Mouse (Mus musculus): Measurements from ENCODE around the gene Bola1.
A peak's percentile ranks its signal among the peaks of the same experiment; 100 is the strongest.
"Not testable (repeated sequence)": the region's sequence is repeated elsewhere in the genome, so short reads cannot be mapped to it uniquely, and the experiment has no call there.

Bola1 gene

GRCm38 (mm10) chr3:96219661-96220130, at the start of gene Bola1, which contains the start of gene Hist2h2ab:
Gene Bola1, minus strand, starts transcription at chr3:96219709.
Gene Hist2h2ab, plus strand, starts transcription at chr3:96219865.
- peak; percentile 65 for DNase-seq

GRCm38 (mm10) chr3:96268776-96269378, 49.4 kb upstream of the Bola1 start:
- DNase-seq: not testable (repeated sequence)

- peak; percentile 64 for DNase-seq
Observed at GRCm38 (mm10) chr3:96268051-96268775, 48.7 kb upstream of the Bola1 start, which contains the start of gene Hist2h3b. Gene Hist2h3b, plus strand, starts transcription at chr3:96268654.

GRCm38 (mm10) chr3:96267541-96267940, 48.0 kb upstream of the Bola1 start:
- no peak for DNase-seq

- DNase-seq: no peak
Observed at GRCm38 (mm10) chr3:96266132-96266710, 46.7 kb upstream of the Bola1 start.

GRCm38 (mm10) chr3:96264404-96264949, 45.0 kb upstream of the Bola1 start:
- DNase-seq: no peak

- DNase-seq: peak; percentile 30
Observed at GRCm38 (mm10) chr3:96263558-96264403, 44.3 kb upstream of the Bola1 start.

- peak; percentile 89 for DNase-seq
Observed at GRCm38 (mm10) chr3:96262979-96263550, 43.6 kb upstream of the Bola1 start, which contains the start of gene Hist2h4. Gene Hist2h4, minus strand, starts transcription at chr3:96263311.

- peak; percentile 58 for DNase-seq
Observed at GRCm38 (mm10) chr3:96262216-96262875, 42.8 kb upstream of the Bola1 start.

- DNase-seq: no peak
Observed at GRCm38 (mm10) chr3:96261623-96262022, 42.1 kb upstream of the Bola1 start.

GRCm38 (mm10) chr3:96260220-96260619, 40.7 kb upstream of the Bola1 start:
- DNase-seq: no peak

GRCm38 (mm10) chr3:96257190-96257589, 37.7 kb upstream of the Bola1 start:
- DNase-seq: no peak

- DNase-seq: no peak
Observed at GRCm38 (mm10) chr3:96255926-96256593, 36.6 kb upstream of the Bola1 start.

GRCm38 (mm10) chr3:96254683-96255355, 35.3 kb upstream of the Bola1 start:
- no peak for DNase-seq

GRCm38 (mm10) chr3:96251787-96252186, 32.3 kb upstream of the Bola1 start:
- no peak for DNase-seq

- no peak for DNase-seq
Observed at GRCm38 (mm10) chr3:96250890-96251289, 31.4 kb upstream of the Bola1 start.

GRCm38 (mm10) chr3:96249034-96249345, 29.5 kb upstream of the Bola1 start:
- DNase-seq: no peak

- DNase-seq: no peak
Observed at GRCm38 (mm10) chr3:96248141-96249033, 28.9 kb upstream of the Bola1 start.

GRCm38 (mm10) chr3:96247356-96248140, 28.0 kb upstream of the Bola1 start:
- no peak for DNase-seq

Measured in right cerebral cortex, postnatal 4 days (tissue).